Mouse (Mus musculus): ENCODE results near the gene Ppp1r32.

DNA sequence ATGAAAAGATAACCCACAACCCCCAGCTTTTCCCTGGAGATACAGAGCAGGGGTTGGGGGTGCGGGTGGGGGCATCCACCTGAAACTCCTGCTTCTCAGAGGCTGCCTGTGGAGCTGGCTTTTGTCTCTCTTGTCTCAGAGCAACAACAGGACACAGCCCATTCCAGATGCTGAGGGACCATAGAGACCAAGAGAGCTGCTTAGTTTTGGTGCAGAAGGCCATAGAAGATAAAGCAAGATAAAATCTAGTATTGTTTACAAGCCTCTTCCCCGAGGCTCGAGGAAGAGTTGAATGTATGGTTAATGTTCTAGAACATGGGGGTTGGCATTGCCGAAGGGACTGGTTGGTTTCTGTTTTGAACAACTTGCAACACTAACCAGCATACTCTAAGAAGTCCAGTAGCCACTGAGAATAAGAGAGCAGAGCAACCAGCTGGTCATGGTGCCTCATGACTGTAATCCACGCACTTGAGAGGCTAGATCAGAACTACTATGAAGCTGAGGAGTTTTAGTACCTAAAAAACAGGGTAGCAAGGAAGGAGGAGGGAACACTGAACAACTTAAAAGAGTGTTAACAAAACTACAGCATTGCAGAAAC lies 40.9 kb upstream of the Ppp1r32 start:
- TF ChIP-seq POLR2A (IDR thresholded peaks at IDR 0.05; ENCODE audit: borderline replicate concordance, control insufficient read depth, low read depth, low read length) (no peak), CTCF (IDR thresholded peaks at IDR 0.05; ENCODE audit: control insufficient read depth, insufficient read depth, low read length) (no peak)
